Mouse (Mus musculus): ENCODE data around the gene Glb1. TPM values are rescaled to one million over a fixed set of nuclear protein-coding genes. Genes with fewer than 3 reads are reported as not detected.

The Glb1 gene
- total and polyA plus RNA-seq, 3 experiments: 7.0 to 15.7 TPM; not detected in 1

GRCm38 (mm10) chr9:114388288-114388687 is 12.6 kb upstream of the Glb1 start:
- Histone ChIP-seq H3K27ac (ENCODE audit: control insufficient read depth, low read depth, low read length) (no peak overlapping the region), H3K9me3 (replicated peaks; ENCODE audit: insufficient read depth, low read length) (no peaks in the 10 kb centered on the region), H3K79me2 (ENCODE audit: control insufficient read depth, insufficient read depth, low read length, poor library complexity) (peaks cover 8% of the 10 kb centered on the region), H3K27me3 (ENCODE audit: control insufficient read depth in 1 of 2, insufficient read depth in 2 of 2, low read length in 2 of 2) (no peaks in the 10 kb centered on the region), H3K9ac (ENCODE audit: control insufficient read depth, low read depth, low read length, poor library complexity, severe bottlenecking) (no peak overlapping the region), H3K36me3 (ENCODE audit: control insufficient read depth in 1 of 2, insufficient read depth in 2 of 2, low read length in 2 of 2) (no peaks in the 10 kb centered on the region), H3K4me3 (ENCODE audit: control insufficient read depth in 1 of 2, insufficient read depth in 1 of 2, low read depth in 2 of 2, low read length in 2 of 2) (no peak overlapping the region), H3K4me1 (ENCODE audit: control insufficient read depth in 1 of 2, insufficient read depth in 2 of 2, low read length in 2 of 2) (peaks cover 0 to 3% of the 10 kb centered on the region in 2 experiments; a peak in 1 of 4 replicates)
- no peak for DNase-seq (ENCODE audit: low read depth, low spot score)
- TF ChIP-seq USF1 (IDR thresholded peaks at IDR 0.05; ENCODE audit: low read depth, low read length): no peak
- TF ChIP-seq POLR2AphosphoS5 (IDR thresholded peaks at IDR 0.05; ENCODE audit: borderline replicate concordance, low read depth, low read length): no peak
- no peak for TF ChIP-seq TAL1 (IDR thresholded peaks at IDR 0.05; ENCODE audit: low read length)
- no peak for TF ChIP-seq BHLHE40 (IDR thresholded peaks at IDR 0.05; ENCODE audit: borderline replicate concordance, low read depth, low read length)
- no peak for TF ChIP-seq TCF12 (IDR thresholded peaks at IDR 0.05; ENCODE audit: low read depth, low read length)
- TF ChIP-seq MAZ (IDR thresholded peaks at IDR 0.05; ENCODE audit: low read depth, low read length): no peak

GRCm38 (mm10) chr9:114388701-114389370 is 12.0 kb upstream of the Glb1 start:
- Histone ChIP-seq H3K9me3 (replicated peaks; ENCODE audit: insufficient read depth, low read length) (no peaks in the 10 kb centered on the region), H3K4me1 (ENCODE audit: control insufficient read depth in 1 of 2, insufficient read depth in 2 of 2, low read length in 2 of 2) (peaks cover 4% of the 10 kb centered on the region in 2 experiments; a peak in 2 of 4 replicates), H3K79me2 (ENCODE audit: control insufficient read depth, insufficient read depth, low read length, poor library complexity) (peaks cover 8% of the 10 kb centered on the region), H3K4me3 (ENCODE audit: control insufficient read depth in 1 of 2, insufficient read depth in 1 of 2, low read depth in 2 of 2, low read length in 2 of 2) (no peak overlapping the region), H3K9ac (ENCODE audit: control insufficient read depth, low read depth, low read length, poor library complexity, severe bottlenecking) (no peak overlapping the region), H3K27ac (ENCODE audit: control insufficient read depth, low read depth, low read length) (no peak overlapping the region), H3K27me3 (ENCODE audit: control insufficient read depth in 1 of 2, insufficient read depth in 2 of 2, low read length in 2 of 2) (no peaks in the 10 kb centered on the region), H3K36me3 (ENCODE audit: control insufficient read depth in 1 of 2, insufficient read depth in 2 of 2, low read length in 2 of 2) (peaks cover 0 to under 1% of the 10 kb centered on the region in 2 experiments; a peak in 2 of 4 replicates)
- DNase-seq (ENCODE audit: low read depth, low spot score): no peak
- TF ChIP-seq TAL1 (IDR thresholded peaks at IDR 0.05; ENCODE audit: low read length) (no peak), MYB (IDR thresholded peaks at IDR 0.05; ENCODE audit: low read depth, low read length) (no peak), ETS1 (IDR thresholded peaks at IDR 0.05; ENCODE audit: low read depth, low read length) (no peak), RCOR1 (IDR thresholded peaks at IDR 0.05; ENCODE audit: low read depth, low read length) (no peak), BHLHE40 (IDR thresholded peaks at IDR 0.05; ENCODE audit: borderline replicate concordance, low read depth, low read length) (no peak), ZKSCAN1 (IDR thresholded peaks at IDR 0.05; ENCODE audit: low read depth, low read length) (no peak), EP300 (IDR thresholded peaks at IDR 0.05; ENCODE audit: low read depth in 1 of 2, low read length in 2 of 2) (no peak), MAFK (IDR thresholded peaks at IDR 0.05; ENCODE audit: borderline replicate concordance, low read depth, low read length) (no peak), USF1 (IDR thresholded peaks at IDR 0.05; ENCODE audit: low read depth, low read length) (no peak), UBTF (IDR thresholded peaks at IDR 0.05; ENCODE audit: borderline replicate concordance, insufficient read depth, low read depth, low read length) (no peak), JUND (IDR thresholded peaks at IDR 0.05; ENCODE audit: low read depth, low read length) (no peak)

All from MEL (cell line).